Mouse (Mus musculus) small intestine, adult 2 months (tissue): ENCODE measurements around the gene Ptprs. TPM values are rescaled to one million over a fixed set of nuclear protein-coding genes. Genes with fewer than 3 reads are reported as not detected.
A peak's percentile ranks its signal among the peaks of the same experiment; 100 is the strongest.

Experiments used
- H3K27ac ChIP-seq: fragments of 200-500 bp; 2 replicates; pipeline ENCODE4 v1.5.1; 2012; ENCODE audit warnings: low read depth, low read length, control low read depth, inconsistent platforms; ENCODE audit not compliant: insufficient read depth
- H3K27me3 ChIP-seq: fragments of 200-500 bp; 2 replicates; pipeline ENCODE4 v1.6.1; 2012; ENCODE audit warnings: mild to moderate bottlenecking, moderate library complexity, low read length, inconsistent platforms; ENCODE audit not compliant: control insufficient read depth, insufficient read depth
- H3K36me3 ChIP-seq: fragments of 200-500 bp; 2 replicates; pipeline ENCODE4 v1.6.1; 2012; ENCODE audit warnings: mild to moderate bottlenecking, low read length, control low read depth, inconsistent platforms; ENCODE audit not compliant: control insufficient read depth, insufficient read depth
- H3K4me1 ChIP-seq: fragments of 200-500 bp; 2 replicates; pipeline ENCODE4 v1.6.1; 2012; ENCODE audit warnings: low read length, inconsistent platforms, mixed read lengths; ENCODE audit not compliant: control insufficient read depth, insufficient read depth, insufficient read length
- H3K4me3 ChIP-seq: fragments of 200-500 bp; 2 replicates; pipeline ENCODE4 v1.5.1; 2012; ENCODE audit warnings: low read depth, mild to moderate bottlenecking, control low read depth, inconsistent platforms, low read length, moderate library complexity
- CTCF ChIP-seq: fragments of 200-500 bp; IDR thresholded peaks from 2 replicates; pipeline ENCODE4 v1.5.1; 2012; ENCODE audit warnings: low read depth, mild to moderate bottlenecking, control low read depth, inconsistent platforms, low read length, moderate library complexity, mixed read lengths; ENCODE audit not compliant: insufficient replicate concordance, insufficient read length; ENCODE audit errors: extremely low read depth
- POLR2A ChIP-seq: fragments of 200-500 bp; IDR thresholded peaks from 2 replicates; pipeline ENCODE4 v1.6.1; 2012; ENCODE audit warnings: low read depth, mild to moderate bottlenecking, control low read depth, inconsistent platforms, low read length, moderate library complexity
- WGBS: fragments of 180-500 bp; shearing (Covaris S2); methylation state at CpG from one replicate; pipeline ENCODE4 v1.1.7; 2018; 5-methylcytosine and 5-hydroxymethylcytosine counted together
- polyA plus RNA-seq: library from polyadenylated mRNA; depleted of rRNA; stranded (reverse); fragments of >200 nt; gene quantifications from 2 replicates; pipeline ENCODE4 v1.2.3, GENCODE M21; 2012

Gene Ptprs
- polyA plus RNA-seq, 1 experiment, result 54.1 TPM

- WGBS, result 20% methylated on average over 77 of the region's 77 CpGs
- Histone ChIP-seq H3K27ac (no peak overlapping the region), H3K27me3 (no peaks in the 10 kb centered on the region), H3K4me3 (peak overlapping the region; percentile 78), H3K4me1 (peaks cover 9% of the 10 kb centered on the region), H3K36me3 (no peaks in the 10 kb centered on the region)
- TF ChIP-seq CTCF (no peak), POLR2A (no peak)
Measured at GRCm38 (mm10) chr17:56424726-56425583, 51.3 kb downstream of the Ptprs start.

- Histone ChIP-seq H3K27me3 (no peaks in the 10 kb centered on the region), H3K27ac (no peak overlapping the region), H3K4me3 (no peak overlapping the region), H3K4me1 (peaks cover 3% of the 10 kb centered on the region), H3K36me3 (0 out of 2 replicates have a peak, but pooled peaks cover 2% of the 10 kb centered on the region)
- 100% methylated on average over 2 of the region's 2 CpGs for WGBS
- TF ChIP-seq POLR2A, result no peak
- TF ChIP-seq CTCF, result no peak
Measured at GRCm38 (mm10) chr17:56420022-56420421, 56.3 kb downstream of the Ptprs start.

GRCm38 (mm10) chr17:56418304-56418703 lies 58.0 kb downstream of the Ptprs start:
- peaks cover 4% of the 10 kb centered on the region; the same call in 1 of the 2 replicates for H3K36me3 ChIP-seq
- H3K27ac ChIP-seq, result no peak overlapping the region
- no peak for TF ChIP-seq CTCF
- no peak for TF ChIP-seq POLR2A
- WGBS, result 85% methylated on average over 12 of the region's 12 CpGs
- H3K4me1 ChIP-seq, result no peaks in the 10 kb centered on the region
- H3K27me3 ChIP-seq, result no peaks in the 10 kb centered on the region
- H3K4me3 ChIP-seq, result no peak overlapping the region

GRCm38 (mm10) chr17:56414785-56415184 lies 61.5 kb downstream of the Ptprs start:
- Histone ChIP-seq H3K27ac (no peak overlapping the region), H3K36me3 (peaks cover 4% of the 10 kb centered on the region; the same call in 1 of the 2 replicates), H3K4me1 (no peaks in the 10 kb centered on the region), H3K4me3 (no peak overlapping the region), H3K27me3 (no peaks in the 10 kb centered on the region)
- TF ChIP-seq CTCF, result no peak
- TF ChIP-seq POLR2A, result no peak
- WGBS, result 89% methylated on average over 9 of the region's 9 CpGs

GRCm38 (mm10) chr17:56413113-56413512 lies 63.2 kb downstream of the Ptprs start:
- 73% methylated on average over 13 of the region's 13 CpGs for WGBS
- no peak overlapping the region for H3K27ac ChIP-seq
- no peaks in the 10 kb centered on the region for H3K27me3 ChIP-seq
- no peaks in the 10 kb centered on the region for H3K4me1 ChIP-seq
- H3K36me3 ChIP-seq, result peaks cover 4% of the 10 kb centered on the region; the same call in 1 of the 2 replicates
- no peak overlapping the region for H3K4me3 ChIP-seq
- no peak for TF ChIP-seq POLR2A
- TF ChIP-seq CTCF, result no peak

- no peak overlapping the region for H3K4me3 ChIP-seq
- no peaks in the 10 kb centered on the region for H3K27me3 ChIP-seq
- H3K4me1 ChIP-seq, result no peaks in the 10 kb centered on the region
- no peak for TF ChIP-seq CTCF
- TF ChIP-seq POLR2A, result no peak
- H3K36me3 ChIP-seq, result peaks cover 2% of the 10 kb centered on the region; the same call in 1 of the 2 replicates
- 96% methylated on average over 7 of the region's 7 CpGs for WGBS
- H3K27ac ChIP-seq, result no peak overlapping the region
Measured at GRCm38 (mm10) chr17:56411437-56411836, 64.8 kb downstream of the Ptprs start.

- Histone ChIP-seq H3K4me3 (no peak overlapping the region), H3K27me3 (no peaks in the 10 kb centered on the region), H3K4me1 (no peaks in the 10 kb centered on the region), H3K36me3 (peaks cover 2% of the 10 kb centered on the region; the same call in 1 of the 2 replicates), H3K27ac (no peak overlapping the region)
- 34% methylated on average over 8 of the region's 8 CpGs for WGBS
- TF ChIP-seq CTCF (no peak), POLR2A (no peak)
Measured at GRCm38 (mm10) chr17:56409759-56410158, 66.5 kb downstream of the Ptprs start.
